Mouse (Mus musculus) testis, adult 2 months (tissue): ENCODE measurements around the gene Rnd2. TPM values are rescaled to one million over a fixed set of nuclear protein-coding genes. Genes with fewer than 3 reads are reported as not detected.

ENCODE experiments used
- H3K27ac ChIP-seq: fragments of 200-500 bp; 2 replicates; pipeline ENCODE4 v1.5.1; 2012; ENCODE audit warnings: low read depth, low read length; ENCODE audit not compliant: control insufficient read depth, insufficient read depth
- H3K27me3 ChIP-seq: fragments of 200-500 bp; 2 replicates; pipeline ENCODE4 v1.6.1; 2012; ENCODE audit warnings: mild to moderate bottlenecking, low read length, moderate library complexity; ENCODE audit not compliant: control insufficient read depth, insufficient read depth
- H3K36me3 ChIP-seq: fragments of 200-500 bp; 2 replicates; pipeline ENCODE4 v1.6.1; 2012; ENCODE audit warnings: mild to moderate bottlenecking, low read length; ENCODE audit not compliant: control insufficient read depth, insufficient read depth
- H3K4me1 ChIP-seq: fragments of 200-500 bp; 2 replicates; pipeline ENCODE4 v1.6.1; 2012; ENCODE audit warnings: low read length; ENCODE audit not compliant: control insufficient read depth, insufficient read depth
- H3K4me3 ChIP-seq: fragments of 200-500 bp; 2 replicates; pipeline ENCODE4 v1.5.1; 2012; ENCODE audit warnings: low read depth, mild to moderate bottlenecking, low read length, moderate library complexity, mixed read lengths; ENCODE audit not compliant: control insufficient read depth
- CTCF ChIP-seq: fragments of 200-500 bp; IDR thresholded peaks from 2 replicates; pipeline ENCODE4 v1.5.1; 2012; ENCODE audit warnings: low read depth, mild to moderate bottlenecking, inconsistent platforms, low read length, moderate library complexity; ENCODE audit not compliant: control insufficient read depth, insufficient read depth, insufficient replicate concordance
- POLR2A ChIP-seq: fragments of 200-500 bp; IDR thresholded peaks from 2 replicates; pipeline ENCODE4 v1.6.1; 2012; ENCODE audit warnings: low read depth, mild to moderate bottlenecking, inconsistent platforms, low read length, moderate library complexity; ENCODE audit not compliant: control insufficient read depth
- polyA plus RNA-seq: library from polyadenylated mRNA; depleted of rRNA; stranded (reverse); fragments of >200 nt; gene quantifications from 2 replicates; pipeline ENCODE4 v1.2.3, GENCODE M21; 2012; rRNA removed

Gene Rnd2
- polyA plus RNA-seq, 1 experiment: 21.1 TPM

GRCm38 (mm10) chr11:101507090-101507489, 42.3 kb downstream of the Rnd2 start:
- no peak for TF ChIP-seq CTCF
- no peak for TF ChIP-seq POLR2A
- H3K36me3 ChIP-seq: no peaks in the 10 kb centered on the region; the same call in 1 of the 2 replicates
- H3K27ac ChIP-seq: no peak overlapping the region
- no peaks in the 10 kb centered on the region for H3K4me1 ChIP-seq
- H3K27me3 ChIP-seq: no peaks in the 10 kb centered on the region
- no peak overlapping the region for H3K4me3 ChIP-seq

GRCm38 (mm10) chr11:101518937-101519336, 54.1 kb downstream of the Rnd2 start:
- Histone ChIP-seq H3K36me3 (no peaks in the 10 kb centered on the region; the same call in 1 of the 2 replicates), H3K4me3 (no peak overlapping the region), H3K27me3 (no peaks in the 10 kb centered on the region), H3K27ac (no peak overlapping the region), H3K4me1 (no peaks in the 10 kb centered on the region)
- TF ChIP-seq POLR2A (no peak), CTCF (no peak; the same call in 1 of the 2 replicates)

GRCm38 (mm10) chr11:101519364-101519763, 54.6 kb downstream of the Rnd2 start:
- no peak for TF ChIP-seq CTCF
- TF ChIP-seq POLR2A: no peak
- H3K36me3 ChIP-seq: no peaks in the 10 kb centered on the region; the same call in 1 of the 2 replicates
- no peak overlapping the region for H3K27ac ChIP-seq
- H3K4me3 ChIP-seq: no peak overlapping the region
- H3K4me1 ChIP-seq: no peaks in the 10 kb centered on the region
- no peaks in the 10 kb centered on the region for H3K27me3 ChIP-seq

Other genes starting within 250 kb of the Rnd2 start
- gene Ezh1, start 238.5 kb upstream of the Rnd2 start, polyA plus RNA-seq: 14.3 and 14.5 TPM in 2 replicates
- gene Ramp2, start 219.0 kb upstream of the Rnd2 start, polyA plus RNA-seq: 5.6 and 5.8 TPM in 2 replicates
- gene Vps25, start 211.3 kb upstream of the Rnd2 start, polyA plus RNA-seq: 26.1 and 26.2 TPM in 2 replicates
- 10.8 and 12.3 TPM in 2 replicates for gene Wnk4, start 204.4 kb upstream of the Rnd2 start, polyA plus RNA-seq
- gene Cntd1, start 186.0 kb upstream of the Rnd2 start, polyA plus RNA-seq: 37.1 and 54.6 TPM in 2 replicates
- gene Coa3, start 185.9 kb upstream of the Rnd2 start, polyA plus RNA-seq: 46.6 and 62.4 TPM in 2 replicates
- 111 and 116 TPM in 2 replicates for gene Becn1, start 162.7 kb upstream of the Rnd2 start, polyA plus RNA-seq
- gene Psme3, start 148.8 kb upstream of the Rnd2 start, polyA plus RNA-seq: 59.1 and 74.5 TPM in 2 replicates
- 4.7 TPM in 2 replicates for gene Aoc2, start 139.9 kb upstream of the Rnd2 start, polyA plus RNA-seq
- 4.2 and 4.4 TPM in 2 replicates for gene Aoc3, start 134.4 kb upstream of the Rnd2 start, polyA plus RNA-seq
- gene G6pc, start 97.4 kb upstream of the Rnd2 start, polyA plus RNA-seq: not detected in 2 replicates
- 17.9 and 18.7 TPM in 2 replicates for gene Aarsd1, start 47.4 kb upstream of the Rnd2 start, polyA plus RNA-seq
- 0.14 and 0.38 TPM in 2 replicates for gene Gm27029, start 40.2 kb upstream of the Rnd2 start, polyA plus RNA-seq
- gene Rundc1, start 39.9 kb upstream of the Rnd2 start, polyA plus RNA-seq: 8.9 and 9.4 TPM in 2 replicates
- gene Ptges3l, start 39.7 kb upstream of the Rnd2 start, polyA plus RNA-seq: 34.6 and 39.1 TPM in 2 replicates
- 161 and 224 TPM in 2 replicates for gene Rpl27, start 22.7 kb upstream of the Rnd2 start, polyA plus RNA-seq
- gene Ifi35, start 16.6 kb upstream of the Rnd2 start, polyA plus RNA-seq: 3.2 and 3.6 TPM in 2 replicates
- gene Vat1, start 1.2 kb downstream of the Rnd2 start, polyA plus RNA-seq: 40.0 and 43.3 TPM in 2 replicates
- 4.6 and 5.2 TPM in 2 replicates for gene Brca1, start 87.0 kb downstream of the Rnd2 start, polyA plus RNA-seq
- 323 and 355 TPM in 2 replicates for gene Nbr1, start 87.2 kb downstream of the Rnd2 start, polyA plus RNA-seq
- gene Tmem106a, start 117.2 kb downstream of the Rnd2 start, polyA plus RNA-seq: 22.8 and 26.7 TPM in 2 replicates
- gene Gm11634, start 134.3 kb downstream of the Rnd2 start, polyA plus RNA-seq: 64.9 and 69.4 TPM in 2 replicates
- 7.8 and 13.8 TPM in 2 replicates for gene Rdm1, start 162.2 kb downstream of the Rnd2 start, polyA plus RNA-seq
- 10.2 and 12.3 TPM in 2 replicates for gene Arl4d, start 200.5 kb downstream of the Rnd2 start, polyA plus RNA-seq